Mouse (Mus musculus) ES-E14 (cell line): ENCODE data around the gene March1. TPM values are rescaled to one million over a fixed set of nuclear protein-coding genes. Genes with fewer than 3 reads are reported as not detected.

Experiments
- DNase-seq: peaks from one replicate; pipeline ENCODE4 v3.0.0-alpha.2; 2013; ENCODE audit warnings: low read depth, low spot score
- H3K27ac ChIP-seq: 2 replicates; pipeline ENCODE4 v1.5.1; 2012; ENCODE audit warnings: low read depth, mild to moderate bottlenecking, low read length, moderate library complexity, mixed read lengths; ENCODE audit not compliant: poor library complexity, insufficient read depth, severe bottlenecking
- H3K36me3 ChIP-seq: 2 replicates; pipeline ENCODE4 v1.6.1; 2012; ENCODE audit warnings: mild to moderate bottlenecking, low read length, moderate library complexity, mixed read lengths; ENCODE audit not compliant: control insufficient read depth, poor library complexity, insufficient read depth, severe bottlenecking
- H3K4me1 ChIP-seq, 2 experiments: fragments of 150-350 bp in 1 of 2; sonication (generic) in 1 of 2; 2 replicates each; pipeline ENCODE4 v1.6.1; 2012; ENCODE audit warnings: low read length in 2 of 2, mild to moderate bottlenecking in 1 of 2, mixed read lengths in 1 of 2; ENCODE audit not compliant: control insufficient read depth in 2 of 2, insufficient read depth in 2 of 2, poor library complexity in 1 of 2
- H3K4me3 ChIP-seq, 2 experiments: fragments of 150-350 bp in 1 of 2; sonication (generic) in 1 of 2; 2 replicates each; pipeline ENCODE4 v1.5.1; 2012; ENCODE audit warnings: low read length in 2 of 2, low read depth in 1 of 2, mild to moderate bottlenecking in 1 of 2, mixed read lengths in 1 of 2; ENCODE audit not compliant: insufficient read depth in 1 of 2, poor library complexity in 1 of 2, severe bottlenecking in 1 of 2
- H3K9ac ChIP-seq: 2 replicates; pipeline ENCODE4 v1.6.1; 2012; ENCODE audit warnings: low read depth, mild to moderate bottlenecking, low read length, mixed read lengths; ENCODE audit not compliant: poor library complexity, insufficient read depth, severe bottlenecking
- H3K9me3 ChIP-seq: fragments of 150-350 bp; sonication (generic); 2 replicates; pipeline ENCODE4 v1.6.1; 2012; ENCODE audit warnings: low read depth, mild to moderate bottlenecking, low read length; ENCODE audit not compliant: control insufficient read depth, insufficient read depth
- CHD2 ChIP-seq: IDR thresholded peaks from 2 replicates; pipeline ENCODE4 v1.6.1; 2014; ENCODE audit warnings: mild to moderate bottlenecking, low read depth, low read length, inconsistent platforms
- HCFC1 ChIP-seq: IDR thresholded peaks from 2 replicates; pipeline ENCODE4 v1.6.1; 2012; ENCODE audit warnings: low read length, inconsistent platforms, borderline replicate concordance; ENCODE audit not compliant: insufficient read depth
- MAFK ChIP-seq: IDR thresholded peaks from 2 replicates; pipeline ENCODE4 v1.6.1; 2014; ENCODE audit warnings: mild to moderate bottlenecking, low read depth, low read length, inconsistent platforms; ENCODE audit not compliant: insufficient read depth
- ZC3H11A ChIP-seq: IDR thresholded peaks from 2 replicates; pipeline ENCODE4 v1.6.1; 2012; ENCODE audit warnings: low read depth, mild to moderate bottlenecking, inconsistent platforms, low read length, borderline replicate concordance
- ZNF384 ChIP-seq: IDR thresholded peaks from 2 replicates; pipeline ENCODE4 v1.6.1; 2012; ENCODE audit warnings: low read depth, low read length, inconsistent platforms
- in situ Hi-C, 2 experiments: fragments of 600-800 bp; cut with MboI; formaldehyde crosslinking; loops; one replicate each; pipeline ENCODE4 v1.15.1; 2025; ENCODE audit warnings: low sequenced_read_pairs in 2 of 2, inconsistent platforms in 1 of 2; ENCODE audit not compliant: unreplicated experiment in 2 of 2
- total RNA-seq: library from RNA; depleted of rRNA; stranded (reverse); fragments of 300-350 nt; gene quantifications from 2 replicates; pipeline ENCODE4 v1.2.3, GENCODE M21; 2012

The March1 gene
- total RNA-seq, 1 experiment = 0.22 TPM

- Histone ChIP-seq H3K4me3 (no peak overlapping the region), H3K27ac (no peak overlapping the region), H3K9me3 (no peaks in the 10 kb centered on the region), H3K9ac (no peak overlapping the region), H3K4me1 (no peaks in the 10 kb centered on the region), H3K36me3 (no peaks in the 10 kb centered on the region)
- no peak for TF ChIP-seq MAFK
- no peak for TF ChIP-seq ZNF384
- no peak for TF ChIP-seq CHD2
- TF ChIP-seq ZC3H11A = no peak
- TF ChIP-seq HCFC1 = no peak
- in situ Hi-C loops = no loop called here
- DNase-seq = no peak
Measured at GRCm38 (mm10) chr8:66033651-66034050, 416.0 kb downstream of the March1 start.

- Histone ChIP-seq H3K27ac (no peak overlapping the region), H3K4me1 (no peaks in the 10 kb centered on the region), H3K9me3 (no peaks in the 10 kb centered on the region), H3K36me3 (no peaks in the 10 kb centered on the region), H3K4me3 (no peak overlapping the region), H3K9ac (no peak overlapping the region)
- no peak for DNase-seq
- no peak for TF ChIP-seq CHD2
- in situ Hi-C loops = no loop called here
Measured at GRCm38 (mm10) chr8:66034429-66034828, 416.7 kb downstream of the March1 start.

DNA sequence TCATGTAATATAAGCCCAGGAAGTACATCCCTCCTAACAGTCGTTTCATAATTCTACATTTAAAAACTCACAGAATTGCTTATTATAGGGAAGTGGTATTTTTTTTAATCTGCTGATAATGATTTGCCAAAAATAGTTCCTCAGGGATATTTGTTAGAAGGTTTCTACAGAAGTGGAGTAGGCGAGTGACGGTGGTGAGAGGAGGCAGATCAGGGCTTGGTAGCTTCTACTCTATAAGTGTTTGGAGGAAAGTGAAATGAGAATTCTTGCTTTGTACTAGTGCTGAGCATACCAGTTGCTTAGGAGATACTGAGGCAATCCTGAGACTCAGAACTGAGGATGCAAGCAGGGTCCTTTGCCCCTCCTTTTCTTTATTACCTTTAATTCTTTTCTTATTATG is 476.5 kb downstream of the March1 start:
- H3K36me3 ChIP-seq = no peaks in the 10 kb centered on the region
- TF ChIP-seq HCFC1 (no peak), ZC3H11A (no peak), ZNF384 (no peak), MAFK (no peak), CHD2 (no peak)
- H3K9me3 ChIP-seq = no peaks in the 10 kb centered on the region
- H3K27ac ChIP-seq = no peak overlapping the region
- no peak for DNase-seq
- no peaks in the 10 kb centered on the region for H3K4me1 ChIP-seq
- H3K4me3 ChIP-seq = no peak overlapping the region
- in situ Hi-C loops = no loop called here
- no peak overlapping the region for H3K9ac ChIP-seq

DNA sequence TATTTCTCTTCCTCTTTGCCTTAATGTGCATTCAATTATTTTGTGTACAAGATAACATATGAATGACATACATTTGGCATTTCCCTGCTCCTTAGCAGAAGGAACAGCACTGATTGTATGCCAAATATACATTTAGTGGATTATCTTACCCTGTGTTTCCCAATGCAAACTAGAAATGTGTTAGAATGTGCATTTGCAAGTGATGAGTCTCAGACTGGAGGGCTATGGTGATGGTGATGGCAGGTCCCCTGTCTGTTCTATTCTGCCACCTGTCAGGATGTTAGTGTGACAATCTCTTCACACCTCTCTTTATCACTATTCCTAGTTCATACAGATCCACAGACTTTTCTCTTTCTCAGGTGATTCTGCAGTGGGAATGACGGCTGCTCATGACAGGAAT is 480.4 kb downstream of the March1 start:
- Histone ChIP-seq H3K36me3 (no peaks in the 10 kb centered on the region), H3K9me3 (no peaks in the 10 kb centered on the region), H3K4me1 (no peaks in the 10 kb centered on the region), H3K4me3 (no peak overlapping the region), H3K9ac (no peak overlapping the region), H3K27ac (no peak overlapping the region)
- TF ChIP-seq ZC3H11A = no peak
- no peak for TF ChIP-seq HCFC1
- in situ Hi-C loops = no loop called here
- no peak for DNase-seq

DNA sequence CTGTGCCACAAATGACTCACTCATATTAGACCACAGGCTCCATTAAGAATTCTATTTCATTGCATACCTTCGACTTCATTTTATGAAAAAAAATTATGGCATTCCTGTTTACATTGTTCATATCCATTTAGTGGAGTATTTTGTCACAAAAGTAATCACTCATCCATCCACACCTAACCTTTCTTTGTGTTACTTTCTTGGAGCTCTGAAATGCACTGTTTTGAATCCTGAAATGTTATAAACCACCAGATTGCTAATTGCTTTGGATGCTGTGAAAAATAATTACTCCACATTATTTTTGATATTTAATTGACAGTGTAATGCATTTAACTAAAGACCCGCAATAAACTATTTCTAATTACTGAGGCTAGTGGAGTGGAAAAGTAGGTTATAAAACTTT is 501.6 kb downstream of the March1 start:
- H3K27ac ChIP-seq = no peak overlapping the region
- no peaks in the 10 kb centered on the region for H3K4me1 ChIP-seq
- no peak overlapping the region for H3K9ac ChIP-seq
- H3K36me3 ChIP-seq = no peaks in the 10 kb centered on the region
- DNase-seq = no peak
- no peak overlapping the region for H3K4me3 ChIP-seq
- no peaks in the 10 kb centered on the region for H3K9me3 ChIP-seq
- TF ChIP-seq HCFC1 = no peak
- TF ChIP-seq MAFK = no peak
- in situ Hi-C loops = no loop called here
